Mouse (Mus musculus) G1E (cell line): Measurements from ENCODE around the gene Dnah11. TPM values are rescaled to one million over a fixed set of nuclear protein-coding genes. Genes with fewer than 3 reads are reported as not detected.

ENCODE experiments used
- ATAC-seq: 2 replicates; pipeline ENCODE4 v1.8.0; 2016; ENCODE audit warnings: mild to moderate bottlenecking; ENCODE audit not compliant: insufficient number of reproducible peaks, poor library complexity, low FRiP score, severe bottlenecking; ENCODE audit errors: extremely low read depth
- DNase-seq: peaks from one replicate; pipeline ENCODE4 v3.0.0; 2012; ENCODE audit warnings: low spot score
- H3K27me3 ChIP-seq: 2 replicates; pipeline ENCODE4 v1.6.1; 2012; ENCODE audit warnings: mild to moderate bottlenecking, low read length, inconsistent platforms; ENCODE audit not compliant: insufficient read depth
- H3K36me3 ChIP-seq: replicated peaks from 2 replicates; pipeline ENCODE3; 2012; ENCODE audit warnings: mild to moderate bottlenecking, inconsistent platforms
- H3K4me1 ChIP-seq: 2 replicates; pipeline ENCODE4 v1.6.1; 2012; ENCODE audit warnings: low read depth, low read length, inconsistent platforms, mixed read lengths; ENCODE audit not compliant: insufficient read depth
- H3K4me3 ChIP-seq: 2 replicates; pipeline ENCODE4 v1.5.1; 2012; ENCODE audit warnings: low read depth, mild to moderate bottlenecking, inconsistent platforms, low read length, moderate library complexity, mixed read lengths
- H3K9me3 ChIP-seq: replicated peaks from 2 replicates; pipeline ENCODE4 v1.6.1; 2012; ENCODE audit warnings: inconsistent platforms
- CTCF ChIP-seq: IDR thresholded peaks from 2 replicates; pipeline ENCODE4 v1.5.1; 2012; ENCODE audit warnings: low read depth, low read length, inconsistent platforms, mixed read lengths
- GATA1 ChIP-seq: IDR thresholded peaks from 2 replicates; pipeline ENCODE4 v1.6.1; 2012; ENCODE audit warnings: borderline replicate concordance, low read length, inconsistent platforms, mixed read lengths
- GATA2 ChIP-seq: IDR thresholded peaks from 2 replicates; pipeline ENCODE4 v1.6.1; 2012; ENCODE audit warnings: low read depth, low read length, inconsistent platforms, borderline replicate concordance
- POLR2AphosphoS5 ChIP-seq: IDR thresholded peaks from 2 replicates; pipeline ENCODE4 v1.6.1; 2012; ENCODE audit warnings: low read depth, low read length, inconsistent platforms; ENCODE audit not compliant: insufficient replicate concordance
- TAL1 ChIP-seq: conservative IDR thresholded peaks from 2 replicates; pipeline ENCODE4 v1.6.1; 2012; ENCODE audit warnings: low read depth, low read length, inconsistent platforms, mixed read lengths
- polyA plus RNA-seq: library from polyadenylated mRNA; stranded (reverse); fragments of >175 nt; gene quantifications from 2 replicates; pipeline ENCODE4 v1.2.3, GENCODE M21; 2012
- total RNA-seq, 2 experiments: library from RNA; stranded (forward) in 1 of 2; stranded (reverse) in 1 of 2; fragments of 200-1000 nt in 1 of 2; fragments of >200 nt in 1 of 2; fragmentation: Nextera tagmentation in 1 of 2; gene quantifications; 2 replicates each; pipeline ENCODE4 v1.2.3; 2014 to 2017

The Dnah11 gene
- total and polyA plus RNA-seq, 3 experiments: 0.05 TPM; not detected in 2

- Histone ChIP-seq H3K4me1 (no peaks in the 10 kb centered on the region), H3K36me3 (no peaks in the 10 kb centered on the region), H3K9me3 (peaks cover 10% of the 10 kb centered on the region), H3K27me3 (no peaks in the 10 kb centered on the region), H3K4me3 (no peak overlapping the region)
- DNase-seq: no peak
- TF ChIP-seq CTCF: no peak
- TF ChIP-seq GATA2: no peak
- TF ChIP-seq POLR2AphosphoS5: no peak
- no peak for TF ChIP-seq TAL1
- no peak for TF ChIP-seq GATA1
- ATAC-seq: no peak
Observed at GRCm38 (mm10) chr12:117831351-117831961, 367.4 kb downstream of the Dnah11 start.

GRCm38 (mm10) chr12:117828350-117828749 lies 370.5 kb downstream of the Dnah11 start:
- Histone ChIP-seq H3K4me3 (no peak overlapping the region), H3K4me1 (no peaks in the 10 kb centered on the region), H3K9me3 (peaks cover 2% of the 10 kb centered on the region; the same call in 1 of the 2 replicates), H3K36me3 (no peaks in the 10 kb centered on the region), H3K27me3 (no peaks in the 10 kb centered on the region)
- DNase-seq: no peak
- TF ChIP-seq CTCF (no peak), GATA1 (no peak), GATA2 (no peak), TAL1 (no peak), POLR2AphosphoS5 (no peak)
- no peak for ATAC-seq

Other genes with a start within 250 kb of the Dnah11 start
- 19.6 and 38.6 TPM in 2 replicates for gene Sp4, start 102.4 kb upstream of the Dnah11 start, total RNA-seq (2014; fragmentation: Nextera tagmentation)
- 12.8 and 14.9 TPM in 2 replicates for gene Sp4, start 102.4 kb upstream of the Dnah11 start, total RNA-seq (2017)
- 12.7 and 19.6 TPM in 2 replicates for gene Sp4, start 102.4 kb upstream of the Dnah11 start, polyA plus RNA-seq